Mouse (Mus musculus) limb, embryonic 11.5 days (tissue): ENCODE data around the gene Tpcn1. TPM values are rescaled to one million over a fixed set of nuclear protein-coding genes. Genes with fewer than 3 reads are reported as not detected.

Experiments used
- ATAC-seq: fragments of 200-750 bp; cut with Nextera tagmentation; 2 replicates; pipeline ENCODE4 v1.8.0; 2017; ENCODE audit warnings: low read depth; ENCODE audit not compliant: insufficient number of reproducible peaks, low FRiP score, low TSS enrichment
- DNase-seq: peaks from one replicate; pipeline ENCODE4 v3.0.0-alpha.2; 2015; ENCODE audit warnings: low spot score
- H3K27ac ChIP-seq: fragments of 300-500 bp; sonication (generic); replicated peaks from 2 replicates; pipeline ENCODE4 v1.5.1; 2014; ENCODE audit warnings: low read depth, mild to moderate bottlenecking, low read length
- H3K27me3 ChIP-seq: fragments of 300-500 bp; sonication (generic); 2 replicates; pipeline ENCODE4 v1.6.1; 2014; ENCODE audit warnings: mild to moderate bottlenecking, low read length, mixed read lengths; ENCODE audit not compliant: control insufficient read depth, insufficient read depth
- H3K36me3 ChIP-seq: fragments of 300-500 bp; sonication (generic); 2 replicates; pipeline ENCODE4 v1.6.1; 2014; ENCODE audit warnings: mild to moderate bottlenecking, low read length, moderate library complexity, mixed read lengths; ENCODE audit not compliant: control insufficient read depth, insufficient read depth
- H3K4me1 ChIP-seq: fragments of 300-500 bp; sonication (generic); 2 replicates; pipeline ENCODE4 v1.6.1; 2014; ENCODE audit warnings: low read length, mixed read lengths; ENCODE audit not compliant: control insufficient read depth, insufficient read depth
- H3K4me2 ChIP-seq: fragments of 300-500 bp; sonication (generic); 2 replicates; pipeline ENCODE4 v1.6.1; 2014; ENCODE audit warnings: low read depth, mild to moderate bottlenecking, moderate library complexity; ENCODE audit not compliant: severe bottlenecking
- H3K4me3 ChIP-seq: fragments of 300-500 bp; sonication (generic); 2 replicates; pipeline ENCODE4 v1.5.1; 2014; ENCODE audit warnings: low read depth, low read length
- H3K9ac ChIP-seq: fragments of 300-500 bp; sonication (generic); 2 replicates; pipeline ENCODE4 v1.6.1; 2014; ENCODE audit warnings: mild to moderate bottlenecking, low read length
- H3K9me3 ChIP-seq: fragments of 300-500 bp; sonication (generic); 2 replicates; pipeline ENCODE4 v1.6.1; 2016; ENCODE audit warnings: low read length; ENCODE audit not compliant: control insufficient read depth
- WGBS: fragments of 180-500 bp; shearing (Covaris S2); extraction: QIAGEN DNeasy Blood & Tissue Kit; methylation state at CpG from one replicate; pipeline ENCODE4 v1.1.7; 2014; 5-methylcytosine and 5-hydroxymethylcytosine counted together
- polyA plus RNA-seq: library from polyadenylated mRNA; unstranded; fragments of >200 nt; fragmentation: Nextera tagmentation; extraction: Ambion mirVana; gene quantifications from 2 replicates; pipeline ENCODE4 v1.2.1, GENCODE M21; 2014

The Tpcn1 gene
- polyA plus RNA-seq, 1 experiment from 2014 or later, result 13.9 TPM

DNA sequence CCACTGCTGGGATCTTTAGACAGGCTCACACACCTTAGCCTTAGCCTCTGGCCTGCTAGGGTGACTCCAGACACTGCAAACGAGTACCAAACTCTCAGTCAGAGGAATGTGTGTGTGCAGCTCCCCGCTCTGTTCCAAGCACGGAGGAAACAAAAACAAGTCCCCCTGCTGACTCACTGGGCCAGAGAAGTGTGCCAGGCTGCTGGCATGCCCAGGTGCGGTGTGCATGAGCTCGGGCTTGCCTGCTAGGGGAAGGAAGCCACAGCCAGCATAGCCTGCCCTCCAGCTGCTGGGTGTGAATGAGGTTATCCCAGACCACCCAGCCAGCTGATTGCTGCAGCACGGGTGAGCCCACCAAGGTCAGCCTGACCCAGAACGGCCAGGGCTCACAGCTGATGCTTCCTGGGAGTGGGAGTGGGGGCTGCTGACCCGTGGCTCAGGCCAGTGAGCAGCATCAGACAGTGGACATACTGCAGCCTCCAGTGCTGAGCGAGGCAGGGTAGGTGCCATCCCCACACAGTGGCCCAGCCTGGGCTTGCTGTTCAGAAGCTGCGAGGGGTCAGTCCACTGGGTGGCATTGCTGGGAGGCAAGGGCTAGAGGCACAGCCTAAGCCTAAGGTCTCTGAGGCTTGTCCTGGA is 93.3 kb downstream of the Tpcn1 start:
- Histone ChIP-seq H3K9ac (no peak overlapping the region), H3K4me2 (no peak overlapping the region), H3K9me3 (no peaks in the 10 kb centered on the region), H3K4me1 (no peaks in the 10 kb centered on the region), H3K4me3 (no peak overlapping the region), H3K27me3 (no peaks in the 10 kb centered on the region), H3K27ac (no peak overlapping the region), H3K36me3 (peaks cover 7% of the 10 kb centered on the region)
- no peak for ATAC-seq
- DNase-seq, result no peak
- WGBS, result 74% methylated on average over 10 of the region's 10 CpGs

DNA sequence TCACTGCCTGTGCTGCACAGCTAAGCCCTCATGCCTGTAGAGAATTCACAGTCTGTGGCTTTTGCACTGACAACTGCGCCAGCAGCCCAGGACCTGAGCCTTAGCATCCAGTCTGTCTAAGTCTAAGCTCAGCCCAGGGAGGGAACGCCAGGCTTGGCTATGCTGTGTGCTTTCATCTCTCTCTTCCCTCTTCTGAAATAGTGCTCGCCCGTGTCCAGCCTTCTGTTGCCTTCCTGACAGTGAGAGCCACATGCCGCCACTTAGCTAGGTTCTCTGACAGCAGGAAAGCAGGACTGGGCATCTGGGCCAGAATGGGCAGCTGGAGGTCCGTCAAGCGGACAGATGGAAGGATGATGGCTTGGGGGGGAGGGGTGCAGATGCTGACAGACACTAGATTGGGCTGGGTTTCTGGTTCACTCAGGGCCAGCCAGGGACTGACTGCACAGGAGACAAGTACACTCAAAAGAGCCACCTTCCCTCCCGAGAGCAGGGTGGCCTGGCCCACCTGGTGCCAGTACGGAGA is 94.5 kb downstream of the Tpcn1 start:
- Histone ChIP-seq H3K27ac (no peak overlapping the region), H3K36me3 (peaks cover 7% of the 10 kb centered on the region)
- 88% methylated on average over 9 of the region's 9 CpGs for WGBS

DNA sequence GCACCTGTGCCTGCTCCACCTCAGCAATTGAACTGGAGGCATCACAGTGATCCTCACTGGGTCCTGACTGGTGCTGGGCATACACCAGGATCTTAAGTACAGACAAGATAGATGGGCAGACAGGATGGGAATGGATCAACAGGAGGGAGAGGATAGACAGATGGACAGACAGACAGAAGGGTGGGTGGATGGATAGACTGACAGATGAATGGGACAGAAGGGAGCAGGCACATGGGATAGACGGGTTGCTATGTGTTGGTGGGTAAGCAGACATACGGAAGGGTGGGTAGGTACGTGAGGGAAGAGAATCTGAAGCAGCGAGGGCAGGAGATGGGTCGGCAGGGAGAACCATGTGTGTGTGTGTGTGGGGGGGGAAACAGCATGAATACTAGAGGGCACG is 95.0 kb downstream of the Tpcn1 start:
- Histone ChIP-seq H3K27ac (no peak overlapping the region), H3K4me3 (no peak overlapping the region), H3K4me1 (no peaks in the 10 kb centered on the region), H3K4me2 (no peak overlapping the region), H3K9ac (no peak overlapping the region), H3K27me3 (no peaks in the 10 kb centered on the region), H3K9me3 (no peaks in the 10 kb centered on the region), H3K36me3 (peaks cover 4% of the 10 kb centered on the region)
- 84% methylated on average over 6 of the region's 6 CpGs for WGBS
- DNase-seq, result no peak
- no peak for ATAC-seq

More for the DNA sequence above, 94.5 kb downstream of the Tpcn1 start:
- no peak overlapping the region for H3K9ac ChIP-seq
- ATAC-seq, result no peak
- H3K4me1 ChIP-seq, result no peaks in the 10 kb centered on the region
- no peaks in the 10 kb centered on the region for H3K27me3 ChIP-seq
- no peak for DNase-seq
- no peaks in the 10 kb centered on the region for H3K9me3 ChIP-seq
- no peak overlapping the region for H3K4me2 ChIP-seq
- no peak overlapping the region for H3K4me3 ChIP-seq

DNA sequence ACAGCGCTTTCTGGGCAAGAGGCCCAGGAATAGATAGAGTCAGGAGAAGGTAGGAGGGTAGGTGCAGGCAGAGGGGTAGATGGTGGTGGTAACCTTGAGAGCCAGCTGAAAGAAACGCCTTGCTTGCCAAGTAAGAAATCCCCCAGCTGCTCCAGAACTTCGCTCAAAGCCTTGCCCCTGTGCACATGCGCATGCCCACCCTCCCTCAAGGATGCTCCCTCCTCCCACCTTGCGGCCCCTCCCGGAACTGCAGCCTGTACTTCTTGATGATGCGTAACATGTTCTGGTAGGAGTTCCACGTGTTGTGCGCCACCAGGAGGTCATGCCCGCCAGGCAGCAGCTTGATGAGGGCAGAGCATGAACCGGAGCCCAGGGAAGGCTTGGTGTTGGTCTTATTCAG is 96.0 kb downstream of the Tpcn1 start:
- 58% methylated on average over 11 of the region's 11 CpGs for WGBS
- Histone ChIP-seq H3K9me3 (no peaks in the 10 kb centered on the region), H3K36me3 (peaks cover 3% of the 10 kb centered on the region; the same call in 1 of the 2 replicates), H3K4me3 (no peak overlapping the region), H3K27ac (no peak overlapping the region), H3K27me3 (no peaks in the 10 kb centered on the region), H3K4me1 (no peaks in the 10 kb centered on the region), H3K4me2 (no peak overlapping the region), H3K9ac (no peak overlapping the region)
- DNase-seq (peak; percentile 73), ATAC-seq (no peak)

DNA sequence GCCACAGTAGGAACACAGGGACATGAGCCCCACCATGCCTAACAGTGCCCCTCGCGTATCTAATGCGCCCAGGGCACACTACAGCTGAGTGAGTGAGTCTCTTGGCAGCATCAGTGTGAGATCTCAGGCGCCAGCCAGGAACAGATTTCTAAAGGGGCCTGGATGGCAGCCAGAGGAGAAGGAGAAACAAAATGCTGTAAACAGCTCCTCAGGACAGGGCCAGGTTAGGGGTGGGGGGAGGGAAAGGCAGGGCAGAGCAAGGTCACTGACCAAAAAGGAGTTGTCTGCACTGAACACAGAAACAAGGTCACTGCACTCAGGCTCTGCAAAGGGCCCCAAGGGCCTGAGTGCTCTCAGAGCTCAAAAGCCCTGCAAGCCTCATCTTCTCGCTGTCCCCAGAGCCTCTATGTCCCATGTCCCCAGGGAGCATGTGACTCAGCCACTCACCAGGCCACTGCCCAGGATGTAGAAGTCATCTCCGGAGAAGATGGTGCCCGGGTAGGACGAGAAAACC is 97.7 kb downstream of the Tpcn1 start:
- DNase-seq (no peak), ATAC-seq (no peak)
- Histone ChIP-seq H3K9me3 (no peaks in the 10 kb centered on the region), H3K27ac (no peak overlapping the region), H3K4me3 (no peak overlapping the region), H3K4me1 (no peaks in the 10 kb centered on the region), H3K9ac (no peak overlapping the region), H3K36me3 (peaks cover 9% of the 10 kb centered on the region; the same call in 1 of the 2 replicates), H3K27me3 (no peaks in the 10 kb centered on the region), H3K4me2 (no peak overlapping the region)
- 88% methylated on average over 8 of the region's 8 CpGs for WGBS

DNA sequence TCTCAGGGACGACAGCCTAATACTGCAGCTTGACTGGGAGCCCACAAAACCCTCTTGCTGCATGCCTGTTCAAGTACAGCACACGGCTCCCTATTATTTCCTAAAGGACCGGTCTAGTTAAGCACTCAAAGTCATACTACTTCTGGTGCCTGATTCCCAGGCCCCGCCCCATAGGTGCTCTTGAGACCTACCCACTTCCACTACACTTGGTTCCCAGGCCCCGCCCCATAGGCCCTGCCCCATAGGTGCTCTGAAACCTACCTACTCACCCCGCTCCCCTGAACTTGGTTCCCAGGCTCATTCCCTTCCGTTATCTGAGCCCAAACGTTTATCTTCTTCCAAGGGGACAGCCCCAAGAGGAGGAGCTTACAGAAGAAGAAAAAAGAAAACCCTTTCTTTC is 100.6 kb downstream of the Tpcn1 start:
- ATAC-seq, result no peak
- no peak overlapping the region for H3K4me3 ChIP-seq
- no peak for DNase-seq
- 85% methylated on average over 8 of the region's 8 CpGs for WGBS
- peaks cover 8% of the 10 kb centered on the region; the same call in 1 of the 2 replicates for H3K36me3 ChIP-seq
- no peak overlapping the region for H3K27ac ChIP-seq
- H3K9me3 ChIP-seq, result no peaks in the 10 kb centered on the region
- H3K9ac ChIP-seq, result no peak overlapping the region
- H3K4me2 ChIP-seq, result no peak overlapping the region
- no peaks in the 10 kb centered on the region for H3K27me3 ChIP-seq
- no peaks in the 10 kb centered on the region for H3K4me1 ChIP-seq

Other genes starting within 250 kb of the Tpcn1 start
- not detected in 2 replicates for gene Lhx5, start 157.0 kb downstream of the Tpcn1 start, polyA plus RNA-seq
- gene Sdsl, start 115.9 kb downstream of the Tpcn1 start, polyA plus RNA-seq, result 4.0 and 4.2 TPM in 2 replicates
- gene Sds, start 112.1 kb downstream of the Tpcn1 start, polyA plus RNA-seq, result not detected in 2 replicates
- gene Plbd2, start 85.0 kb downstream of the Tpcn1 start, polyA plus RNA-seq, result 29.2 and 29.8 TPM in 2 replicates
- 1.6 and 2.7 TPM in 2 replicates for gene Slc8b1, start 77.5 kb downstream of the Tpcn1 start, polyA plus RNA-seq
- gene Iqcd, start 343 bp upstream of the Tpcn1 start, polyA plus RNA-seq, result 0.27 and 0.40 TPM in 2 replicates
- gene Rita1, start 23.9 kb upstream of the Tpcn1 start, polyA plus RNA-seq, result 11.6 and 13.5 TPM in 2 replicates
- gene Ddx54, start 24.1 kb upstream of the Tpcn1 start, polyA plus RNA-seq, result 33.1 and 33.5 TPM in 2 replicates
- gene Cfap73, start 45.6 kb upstream of the Tpcn1 start, polyA plus RNA-seq, result not detected in 2 replicates
- 0.16 and 0.48 TPM in 2 replicates for gene Rasal1, start 60.1 kb upstream of the Tpcn1 start, polyA plus RNA-seq
- gene Dtx1, start 123.3 kb upstream of the Tpcn1 start, polyA plus RNA-seq, result 3.0 and 3.5 TPM in 2 replicates
- 0.12 TPM in 1 of 2 replicates, not detected in the other for gene Oas2, start 161.2 kb upstream of the Tpcn1 start, polyA plus RNA-seq
- 0.03 TPM in 1 of 2 replicates, not detected in the other for gene Oas3, start 189.0 kb upstream of the Tpcn1 start, polyA plus RNA-seq
- gene Oas1e, start 206.9 kb upstream of the Tpcn1 start, polyA plus RNA-seq, result not detected in 2 replicates
- 0.28 and 0.41 TPM in 2 replicates for gene Oas1c, start 223.8 kb upstream of the Tpcn1 start, polyA plus RNA-seq